Mouse (Mus musculus) lung, postnatal 0 days (tissue): ENCODE data around the gene Adm2.

Source experiments
- CTCF ChIP-seq: IDR thresholded peaks from 2 replicates; pipeline ENCODE4 v1.5.1; 2016; ENCODE audit warnings: antibody characterized with exemption, mild to moderate bottlenecking
- EP300 ChIP-seq: IDR thresholded peaks from 2 replicates; pipeline ENCODE4 v1.6.1; 2016; ENCODE audit warnings: antibody characterized with exemption, mild to moderate bottlenecking, control low read depth

GRCm38 (mm10) chr15:89373762-89374248, 51.3 kb downstream of the Adm2 start, which contains the start of gene Sco2:
- TF ChIP-seq CTCF (peak; percentile 83), EP300 (no peak)
